Mouse (Mus musculus): ENCODE results near the gene Capn15. TPM values are rescaled to one million over a fixed set of nuclear protein-coding genes. Genes with fewer than 3 reads are reported as not detected.
A peak's percentile ranks its signal among the peaks of the same experiment; 100 is the strongest.

The Capn15 gene
- polyA plus RNA-seq, 1 experiment from 2014 or later, result 27.4 TPM

- H3K4me1 ChIP-seq (replicated peaks; ENCODE audit: control insufficient read depth, insufficient read depth, low read length), result peaks cover 10% of the 10 kb centered on the region
- no peaks in the 10 kb centered on the region for H3K9me3 ChIP-seq (ENCODE audit: control insufficient read depth, low read length)
- no peak for ATAC-seq (replicated peaks; ENCODE audit: low FRiP score)
- no peak for DNase-seq (ENCODE audit: low spot score)
- peaks cover 7% of the 10 kb centered on the region for H3K36me3 ChIP-seq (ENCODE audit: control insufficient read depth, insufficient read depth, low read length)
- no peak overlapping the region for H3K4me2 ChIP-seq
- no peak overlapping the region for H3K27ac ChIP-seq (ENCODE audit: low read depth, low read length)
- no peak overlapping the region for H3K4me3 ChIP-seq (ENCODE audit: low read depth, low read length)
- H3K9ac ChIP-seq (ENCODE audit: low read depth, low read length), result no peak overlapping the region
- H3K27me3 ChIP-seq (replicated peaks; ENCODE audit: control insufficient read depth, insufficient read depth, low read length), result no peaks in the 10 kb centered on the region
- WGBS, result 69% methylated on average over 3 of the region's 3 CpGs
These were observed 17.9 kb downstream of the Capn15 start for GRCm38 (mm10) chr17:25967652-25968051.

DNA sequence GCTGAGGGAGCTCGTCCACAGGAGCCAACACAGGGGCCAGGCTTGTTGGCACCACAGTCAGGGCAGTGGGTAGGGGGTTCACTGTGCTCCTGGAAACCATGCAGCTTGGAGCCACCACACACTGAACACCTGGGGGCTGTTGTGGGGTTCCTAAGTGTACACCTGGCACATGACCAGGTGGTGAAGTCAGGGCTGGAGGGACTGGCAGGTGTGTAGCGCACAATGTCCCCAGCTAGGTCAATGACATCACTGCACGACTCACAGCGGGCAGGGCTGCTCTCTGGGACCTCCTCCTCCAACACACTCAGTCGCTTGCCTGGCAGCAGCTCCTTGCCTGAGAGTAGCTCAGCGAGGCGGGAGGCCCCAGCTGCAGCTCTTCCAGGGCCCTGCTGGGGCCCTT lies 21.3 kb downstream of the Capn15 start:
- Histone ChIP-seq H3K9ac (ENCODE audit: low read depth, low read length) (no peak overlapping the region), H3K4me3 (ENCODE audit: low read depth, low read length) (no peak overlapping the region), H3K4me2 (no peak overlapping the region), H3K4me1 (replicated peaks; ENCODE audit: control insufficient read depth, insufficient read depth, low read length) (peaks cover 34% of the 10 kb centered on the region), H3K27me3 (replicated peaks; ENCODE audit: control insufficient read depth, insufficient read depth, low read length) (no peaks in the 10 kb centered on the region), H3K9me3 (ENCODE audit: control insufficient read depth, low read length) (no peaks in the 10 kb centered on the region), H3K36me3 (ENCODE audit: control insufficient read depth, insufficient read depth, low read length) (peaks cover 11% of the 10 kb centered on the region), H3K27ac (ENCODE audit: low read depth, low read length) (no peak overlapping the region)
- 81% methylated on average over 7 of the region's 7 CpGs for WGBS
- no peak for ATAC-seq (replicated peaks; ENCODE audit: low FRiP score)
- DNase-seq (ENCODE audit: low spot score), result no peak

- H3K4me1 ChIP-seq (replicated peaks; ENCODE audit: control insufficient read depth, insufficient read depth, low read length), result peaks cover 24% of the 10 kb centered on the region
These were observed 23.1 kb downstream of the Capn15 start for GRCm38 (mm10) chr17:25962413-25962905.

GRCm38 (mm10) chr17:25961566-25961965 lies 24.0 kb downstream of the Capn15 start:
- peak overlapping the region; percentile 40 for H3K4me2 ChIP-seq
- H3K27me3 ChIP-seq (replicated peaks; ENCODE audit: control insufficient read depth, insufficient read depth, low read length), result no peaks in the 10 kb centered on the region
- no peak overlapping the region for H3K4me3 ChIP-seq (ENCODE audit: low read depth, low read length)
- WGBS, result 67% methylated on average over 5 of the region's 5 CpGs
- H3K4me1 ChIP-seq (replicated peaks; ENCODE audit: control insufficient read depth, insufficient read depth, low read length), result peaks cover 24% of the 10 kb centered on the region
- H3K27ac ChIP-seq (ENCODE audit: low read depth, low read length), result peak overlapping the region; percentile 76
- peak overlapping the region; percentile 39 for H3K9ac ChIP-seq (ENCODE audit: low read depth, low read length)
- H3K9me3 ChIP-seq (ENCODE audit: control insufficient read depth, low read length), result no peaks in the 10 kb centered on the region
- ATAC-seq (replicated peaks; ENCODE audit: low FRiP score), result peak; percentile 96
- peaks cover 13% of the 10 kb centered on the region for H3K36me3 ChIP-seq (ENCODE audit: control insufficient read depth, insufficient read depth, low read length)
- DNase-seq (ENCODE audit: low spot score), result no peak

More at GRCm38 (mm10) chr17:25962413-25962905, 23.1 kb downstream of the Capn15 start:
- DNase-seq (ENCODE audit: low spot score) (no peak), ATAC-seq (replicated peaks; ENCODE audit: low FRiP score) (no peak)
- 86% methylated on average over 7 of the region's 7 CpGs for WGBS
- peaks cover 13% of the 10 kb centered on the region for H3K36me3 ChIP-seq (ENCODE audit: control insufficient read depth, insufficient read depth, low read length)
- H3K4me2 ChIP-seq, result peak overlapping the region; percentile 40; the same call in 1 of the 2 replicates
- H3K27ac ChIP-seq (ENCODE audit: low read depth, low read length), result peak overlapping the region; percentile 76
- no peaks in the 10 kb centered on the region for H3K9me3 ChIP-seq (ENCODE audit: control insufficient read depth, low read length)
- no peak overlapping the region for H3K4me3 ChIP-seq (ENCODE audit: low read depth, low read length)
- no peaks in the 10 kb centered on the region for H3K27me3 ChIP-seq (replicated peaks; ENCODE audit: control insufficient read depth, insufficient read depth, low read length)
- H3K9ac ChIP-seq (ENCODE audit: low read depth, low read length), result peak overlapping the region; percentile 39; the same call in 1 of the 2 replicates

DNA sequence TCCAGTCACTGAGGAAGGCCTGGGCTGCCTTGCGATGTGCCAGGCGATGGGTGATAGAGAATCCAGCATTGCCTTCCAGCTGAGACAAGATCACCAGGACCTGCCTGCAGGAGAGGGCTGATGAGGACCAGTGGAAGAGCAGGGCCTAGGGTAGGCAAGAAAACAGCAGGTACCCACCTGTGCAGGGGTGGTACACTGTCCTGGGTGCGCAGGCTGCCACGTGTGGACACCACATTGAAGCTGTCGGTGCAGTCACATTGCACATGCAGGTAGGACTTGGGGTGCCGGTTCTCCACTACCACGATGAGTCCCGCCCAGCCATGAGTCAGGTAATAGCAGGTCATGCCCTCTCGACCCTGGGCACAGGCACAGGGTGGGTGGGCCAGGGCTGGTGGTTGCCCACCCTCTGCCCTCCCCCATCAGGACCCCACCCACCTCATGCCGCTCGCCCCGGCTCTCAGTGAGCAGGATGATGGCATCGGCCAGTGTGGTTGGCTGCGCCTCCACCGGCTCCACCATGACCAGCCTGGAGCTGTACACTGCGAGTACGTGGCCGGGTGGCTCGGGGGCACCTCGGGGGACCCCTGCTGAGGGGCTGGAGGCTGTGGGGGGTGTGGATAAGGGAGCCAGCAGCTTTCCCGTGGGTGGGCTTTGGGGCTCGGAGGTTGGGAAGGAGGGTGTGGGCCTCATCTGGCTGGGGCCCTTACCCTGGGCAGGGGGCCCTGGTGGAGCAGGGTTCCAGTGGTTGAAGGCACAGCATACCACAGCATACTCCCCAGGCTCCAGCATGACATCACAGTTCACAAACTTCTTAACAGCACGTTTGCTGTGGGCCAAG lies 25.7 kb downstream of the Capn15 start:
- H3K4me2 ChIP-seq, result no peak overlapping the region
- H3K27ac ChIP-seq (ENCODE audit: low read depth, low read length), result no peak overlapping the region
- whole genome bisulfite sequencing, result 92% methylated on average over 23 of the region's 23 CpGs
- no peaks in the 10 kb centered on the region for H3K27me3 ChIP-seq (replicated peaks; ENCODE audit: control insufficient read depth, insufficient read depth, low read length)
- ATAC-seq (replicated peaks; ENCODE audit: low FRiP score) (no peak), DNase-seq (ENCODE audit: low spot score) (no peak)
- H3K36me3 ChIP-seq (ENCODE audit: control insufficient read depth, insufficient read depth, low read length), result peaks cover 9% of the 10 kb centered on the region
- no peak overlapping the region for H3K9ac ChIP-seq (ENCODE audit: low read depth, low read length)
- no peak overlapping the region for H3K4me3 ChIP-seq (ENCODE audit: low read depth, low read length)
- peaks cover 24% of the 10 kb centered on the region for H3K4me1 ChIP-seq (replicated peaks; ENCODE audit: control insufficient read depth, insufficient read depth, low read length)
- H3K9me3 ChIP-seq (ENCODE audit: control insufficient read depth, low read length), result no peaks in the 10 kb centered on the region

GRCm38 (mm10) chr17:25958771-25959494 lies 26.7 kb downstream of the Capn15 start:
- Histone ChIP-seq H3K4me2 (no peak overlapping the region), H3K36me3 (ENCODE audit: control insufficient read depth, insufficient read depth, low read length) (peaks cover 8% of the 10 kb centered on the region), H3K27me3 (replicated peaks; ENCODE audit: control insufficient read depth, insufficient read depth, low read length) (0 out of 2 replicates have a peak, but pooled peaks cover 3% of the 10 kb centered on the region), H3K9ac (ENCODE audit: low read depth, low read length) (no peak overlapping the region), H3K4me3 (ENCODE audit: low read depth, low read length) (no peak overlapping the region), H3K4me1 (replicated peaks; ENCODE audit: control insufficient read depth, insufficient read depth, low read length) (peaks cover 24% of the 10 kb centered on the region), H3K27ac (ENCODE audit: low read depth, low read length) (no peak overlapping the region), H3K9me3 (ENCODE audit: control insufficient read depth, low read length) (no peaks in the 10 kb centered on the region)
- WGBS, result 91% methylated on average over 11 of the region's 11 CpGs
- DNase-seq (ENCODE audit: low spot score) (no peak), ATAC-seq (replicated peaks; ENCODE audit: low FRiP score) (no peak)

DNA sequence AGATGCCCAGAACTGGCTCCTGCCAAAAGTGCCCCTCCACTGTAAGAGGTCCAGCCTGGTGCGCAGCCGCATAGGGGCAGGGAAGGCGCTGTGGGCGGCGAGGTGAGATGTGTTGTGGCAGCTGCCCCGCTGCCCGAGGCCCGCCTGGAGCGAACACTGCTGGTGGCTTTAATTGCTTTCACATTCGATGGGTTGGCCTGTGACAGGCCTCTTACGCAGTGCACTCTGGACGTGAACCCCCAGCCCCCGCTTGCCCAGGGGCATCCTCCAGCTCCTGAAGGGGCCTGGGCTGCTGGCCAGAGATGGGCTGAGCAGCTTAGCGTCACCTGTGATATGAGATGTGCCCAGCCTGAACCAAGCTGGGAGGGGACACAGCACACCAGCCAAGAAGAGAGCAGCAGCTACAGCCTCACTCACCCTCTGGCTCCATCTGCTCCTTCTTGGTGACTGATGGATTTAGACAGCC lies 28.0 kb downstream of the Capn15 start:
- Histone ChIP-seq H3K9ac (ENCODE audit: low read depth, low read length) (no peak overlapping the region), H3K36me3 (ENCODE audit: control insufficient read depth, insufficient read depth, low read length) (peaks cover 5% of the 10 kb centered on the region; the same call in 1 of the 2 replicates), H3K27me3 (replicated peaks; ENCODE audit: control insufficient read depth, insufficient read depth, low read length) (peaks cover 14% of the 10 kb centered on the region), H3K4me3 (ENCODE audit: low read depth, low read length) (no peak overlapping the region), H3K4me1 (replicated peaks; ENCODE audit: control insufficient read depth, insufficient read depth, low read length) (peaks cover 24% of the 10 kb centered on the region), H3K9me3 (ENCODE audit: control insufficient read depth, low read length) (no peaks in the 10 kb centered on the region), H3K27ac (ENCODE audit: low read depth, low read length) (no peak overlapping the region), H3K4me2 (no peak overlapping the region)
- no peak for ATAC-seq (replicated peaks; ENCODE audit: low FRiP score)
- no peak for DNase-seq (ENCODE audit: low spot score)
- WGBS, result 85% methylated on average over 14 of the region's 14 CpGs

DNA sequence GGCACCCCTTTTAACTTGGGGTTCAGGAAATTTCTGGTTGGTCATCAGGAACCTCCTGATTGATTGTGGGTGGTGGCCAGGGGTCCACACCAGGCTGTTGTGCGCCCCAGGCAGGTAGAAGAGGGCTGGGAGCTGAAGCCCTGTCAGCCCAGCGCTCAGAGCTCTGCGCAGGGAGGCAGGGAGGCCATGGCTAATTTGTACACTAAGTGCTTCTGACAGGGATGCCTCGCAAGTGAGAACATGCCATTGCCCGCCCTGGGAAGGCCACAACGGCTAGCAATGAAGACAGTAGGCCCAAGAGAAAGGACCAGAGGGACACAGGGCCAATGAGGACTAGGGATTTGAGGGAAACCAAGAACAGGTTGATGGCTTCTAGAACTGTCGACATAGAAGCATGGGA lies 29.0 kb downstream of the Capn15 start:
- H3K4me1 ChIP-seq (replicated peaks; ENCODE audit: control insufficient read depth, insufficient read depth, low read length), result peaks cover 21% of the 10 kb centered on the region
- no peak overlapping the region for H3K9ac ChIP-seq (ENCODE audit: low read depth, low read length)
- DNase-seq (ENCODE audit: low spot score) (no peak), ATAC-seq (replicated peaks; ENCODE audit: low FRiP score) (no peak)
- peaks cover 24% of the 10 kb centered on the region for H3K27me3 ChIP-seq (replicated peaks; ENCODE audit: control insufficient read depth, insufficient read depth, low read length)
- no peak overlapping the region for H3K27ac ChIP-seq (ENCODE audit: low read depth, low read length)
- H3K36me3 ChIP-seq (ENCODE audit: control insufficient read depth, insufficient read depth, low read length), result peaks cover 5% of the 10 kb centered on the region; the same call in 1 of the 2 replicates
- no peak overlapping the region for H3K4me3 ChIP-seq (ENCODE audit: low read depth, low read length)
- WGBS, result 88% methylated on average over 7 of the region's 7 CpGs
- no peaks in the 10 kb centered on the region for H3K9me3 ChIP-seq (ENCODE audit: control insufficient read depth, low read length)
- no peak overlapping the region for H3K4me2 ChIP-seq
